Mouse (Mus musculus) liver, embryonic 14.5 days (tissue): ENCODE results near the gene Pde4d.

ENCODE experiments used
- CTCF ChIP-seq: IDR thresholded peaks from 2 replicates; pipeline ENCODE4 v1.5.1; 2016; ENCODE audit warnings: antibody characterized with exemption, low read depth, control low read depth
- EP300 ChIP-seq: IDR thresholded peaks from 2 replicates; pipeline ENCODE4 v1.6.1; 2016; ENCODE audit warnings: antibody characterized with exemption, low read depth

- no peak for TF ChIP-seq EP300
- no peak for TF ChIP-seq CTCF
Measured at GRCm38 (mm10) chr13:108524548-108524947, 74.8 kb downstream of the Pde4d start.
